Mouse (Mus musculus) E14TG2a.4 (cell line): ENCODE results near the gene Ccl12.

Experiments used
- H3K27me3 ChIP-seq: 2 replicates; pipeline ENCODE4 v1.6.1; 2014; ENCODE audit warnings: low read length, control low read depth; ENCODE audit not compliant: insufficient read depth
- H3K36me3 ChIP-seq: 2 replicates; pipeline ENCODE4 v1.6.1; 2014; ENCODE audit warnings: low read length, control low read depth; ENCODE audit not compliant: insufficient read depth
- H3K4me1 ChIP-seq: replicated peaks from 2 replicates; pipeline ENCODE4 v1.6.1; 2014; ENCODE audit warnings: low read depth, low read length, control low read depth
- H3K4me3 ChIP-seq: replicated peaks from 2 replicates; pipeline ENCODE4 v1.5.1; 2014; ENCODE audit warnings: mild to moderate bottlenecking, low read length
- H3K9me3 ChIP-seq: 2 replicates; pipeline ENCODE4 v1.6.1; 2014; ENCODE audit warnings: low read length, control low read depth
- CTCF ChIP-seq: conservative IDR thresholded peaks from 2 replicates; pipeline ENCODE4 v1.5.1; 2014; ENCODE audit warnings: low read length
- NANOG ChIP-seq: IDR thresholded peaks from 2 replicates; pipeline ENCODE4 v1.6.1; 2014; ENCODE audit warnings: borderline replicate concordance, low read length, mixed read lengths
- POU5F1 ChIP-seq: IDR thresholded peaks from 2 replicates; pipeline ENCODE4 v1.6.1; 2014; ENCODE audit warnings: low read length, borderline replicate concordance

The Ccl12 gene

GRCm38 (mm10) chr11:82073686-82074085 lies 28.0 kb upstream of the Ccl12 start:
- Histone ChIP-seq H3K4me3 (no peak overlapping the region), H3K4me1 (no peaks in the 10 kb centered on the region), H3K9me3 (peaks cover 13% of the 10 kb centered on the region), H3K36me3 (no peaks in the 10 kb centered on the region), H3K27me3 (no peaks in the 10 kb centered on the region)
- TF ChIP-seq POU5F1 (no peak), CTCF (no peak), NANOG (no peak)

- TF ChIP-seq POU5F1 (no peak), CTCF (no peak), NANOG (no peak)
- no peak overlapping the region for H3K4me3 ChIP-seq
- H3K36me3 ChIP-seq, result no peaks in the 10 kb centered on the region
- H3K27me3 ChIP-seq, result no peaks in the 10 kb centered on the region
- H3K4me1 ChIP-seq, result no peaks in the 10 kb centered on the region
- H3K9me3 ChIP-seq, result peaks cover 13% of the 10 kb centered on the region
These were observed 24.6 kb upstream of the Ccl12 start for GRCm38 (mm10) chr11:82077031-82077430.

- Histone ChIP-seq H3K36me3 (no peaks in the 10 kb centered on the region), H3K4me3 (no peak overlapping the region), H3K27me3 (no peaks in the 10 kb centered on the region), H3K4me1 (no peaks in the 10 kb centered on the region), H3K9me3 (peaks cover 13% of the 10 kb centered on the region)
- TF ChIP-seq CTCF, result no peak
- no peak for TF ChIP-seq NANOG
- TF ChIP-seq POU5F1, result no peak
These were observed 23.4 kb upstream of the Ccl12 start for GRCm38 (mm10) chr11:82078136-82078730.

- peaks cover 3% of the 10 kb centered on the region; the same call in 1 of the 2 replicates for H3K9me3 ChIP-seq
- H3K36me3 ChIP-seq, result no peaks in the 10 kb centered on the region
- H3K27me3 ChIP-seq, result no peaks in the 10 kb centered on the region
- no peaks in the 10 kb centered on the region for H3K4me1 ChIP-seq
- no peak for TF ChIP-seq NANOG
- no peak for TF ChIP-seq POU5F1
- TF ChIP-seq CTCF, result no peak
- H3K4me3 ChIP-seq, result no peak overlapping the region
These were observed 20.8 kb upstream of the Ccl12 start for GRCm38 (mm10) chr11:82080865-82081264.

GRCm38 (mm10) chr11:82084360-82084759 lies 17.3 kb upstream of the Ccl12 start:
- TF ChIP-seq CTCF (no peak), POU5F1 (no peak), NANOG (no peak)
- Histone ChIP-seq H3K4me3 (no peak overlapping the region), H3K27me3 (no peaks in the 10 kb centered on the region), H3K36me3 (no peaks in the 10 kb centered on the region), H3K9me3 (no peaks in the 10 kb centered on the region), H3K4me1 (peaks cover 5% of the 10 kb centered on the region; the same call in 1 of the 2 replicates)

- no peaks in the 10 kb centered on the region for H3K9me3 ChIP-seq
- H3K4me3 ChIP-seq, result no peak overlapping the region
- H3K4me1 ChIP-seq, result no peaks in the 10 kb centered on the region
- H3K27me3 ChIP-seq, result no peaks in the 10 kb centered on the region
- no peaks in the 10 kb centered on the region for H3K36me3 ChIP-seq
- TF ChIP-seq CTCF (no peak), POU5F1 (no peak), NANOG (no peak)
These were observed 1.9 kb upstream of the Ccl12 start for GRCm38 (mm10) chr11:82099511-82100323.

GRCm38 (mm10) chr11:82101087-82101486 lies 558 bp upstream of the Ccl12 start:
- Histone ChIP-seq H3K4me3 (no peak overlapping the region), H3K27me3 (no peaks in the 10 kb centered on the region), H3K36me3 (no peaks in the 10 kb centered on the region), H3K4me1 (no peaks in the 10 kb centered on the region), H3K9me3 (peaks cover 4% of the 10 kb centered on the region; the same call in 1 of the 2 replicates)
- TF ChIP-seq POU5F1 (no peak), NANOG (no peak), CTCF (no peak)

- Histone ChIP-seq H3K27me3 (no peaks in the 10 kb centered on the region), H3K4me1 (no peaks in the 10 kb centered on the region), H3K9me3 (peaks cover 4% of the 10 kb centered on the region; the same call in 1 of the 2 replicates), H3K36me3 (no peaks in the 10 kb centered on the region), H3K4me3 (no peak overlapping the region)
- no peak for TF ChIP-seq POU5F1
- TF ChIP-seq NANOG, result no peak
- no peak for TF ChIP-seq CTCF
These were observed 8.0 kb downstream of the Ccl12 start for GRCm38 (mm10) chr11:82109611-82110010.
